ENCODE assay signal across 14 mouse cellular contexts in genomic region chr17:56331256-56331655, GRCm38 (mm10). TPM values are rescaled to one million over a fixed set of nuclear protein-coding genes. Genes with fewer than 3 reads are reported as not detected.
DNase-seq lines count a peak whose midpoint lies in the region; TF ChIP-seq lines count a peak whose summit lies in the region.
"Had no signal": no experiment of that assay in that cellular context is flagged by ENCODE, and none has a peak within 500 bp of the region (broad histone marks: within the 10 kb centered on the region; RNA-seq: fewer than 3 reads in every experiment).

No protein-coding gene starts in this region.

- TF ChIP-seq POLR2A in kidney, adult 2 months (IDR thresholded peaks at IDR 0.05; ENCODE audit: low read depth, low read length), result no peak

- TF ChIP-seq CTCF in kidney, adult 2 months (conservative IDR thresholded peaks at IDR 0.05; ENCODE audit: insufficient read depth, insufficient read length, low read depth, low read length), result no peak

- peaks cover 4% of the 10 kb centered on the region; the same call in 1 of the 2 replicates for H3K4me1 ChIP-seq in kidney, adult 2 months (ENCODE audit: control insufficient read depth, insufficient read depth, low read length)

- H3K4me3 ChIP-seq in kidney, adult 2 months (ENCODE audit: insufficient read depth, low read depth, low read length), result no peak overlapping the region

- peak; percentile 62 for DNase-seq in gastrocnemius, adult 18-20 months (ENCODE audit: low spot score)
- DNase-seq in gastrocnemius, postnatal 4 days (ENCODE audit: low spot score in 2 of 2), result no peak
- peak; percentile 21 for DNase-seq in ovary, postnatal 36 days (ENCODE audit: low spot score)
- no peak for DNase-seq in ovary, adult 18-20 months (ENCODE audit: low spot score)
- DNase-seq in gastrocnemius, postnatal 25 days, result peak; percentile 57
- DNase-seq in natural killer cell, adult 2 months (ENCODE audit: low spot score in 2 of 2), result no peak
- DNase-seq in urinary bladder, postnatal 10 days (ENCODE audit: low spot score), result no peak
- no peak for DNase-seq in kidney, adult 2 months
- DNase-seq: kidney, postnatal 10 days had no signal

- no peaks in the 10 kb centered on the region for H3K27me3 ChIP-seq in kidney, adult 2 months (replicated peaks; ENCODE audit: control insufficient read depth, insufficient read depth, low read length)

- no peak overlapping the region for H3K27ac ChIP-seq in kidney, adult 2 months (ENCODE audit: insufficient read depth, low read depth, low read length)
- H3K27ac ChIP-seq: liver, embryonic 14.5 days had no signal

- no peaks in the 10 kb centered on the region for H3K36me3 ChIP-seq in kidney, adult 2 months (ENCODE audit: control insufficient read depth, insufficient read depth, low read length)

RNA-seq across cellular contexts. Expression of gene Kdm4b, which starts 5.4 kb away (rescaled TPM):
- total RNA-seq in gastrocnemius, adult 18-20 months (2021), result 10 to 100 TPM; 20.1 to 23.1 TPM
- 10 to 100 TPM; 33.3 to 35.0 TPM for total RNA-seq in gastrocnemius, postnatal 4 days (2021)
- total RNA-seq in gastrocnemius, postnatal 25 days (2021), result 10 to 100 TPM; 21.5 to 22.6 TPM
- polyA plus RNA-seq in kidney, adult 2 months (2012; rRNA removed), result 21.6 and 24.9 TPM in 2 replicates

RNA-seq across cellular contexts. Expression of gene Uhrf1, which starts 28.1 kb away (rescaled TPM):
- total RNA-seq in gastrocnemius, adult 18-20 months (2021), result under 1 TPM; 0.19 to 0.23 TPM
- total RNA-seq in gastrocnemius, postnatal 4 days (2021), result 10 to 100 TPM; 39.7 to 41.6 TPM
- total RNA-seq in gastrocnemius, postnatal 25 days (2021), result 1 to 10 TPM; 2.6 to 2.7 TPM
- polyA plus RNA-seq in kidney, adult 2 months (2012; rRNA removed), result 1.2 and 2.3 TPM in 2 replicates

RNA-seq across cellular contexts. Expression of gene Arrdc5, which starts 31.2 kb away (rescaled TPM):
- not detected for total RNA-seq in gastrocnemius, adult 18-20 months (2021)
- total RNA-seq in gastrocnemius, postnatal 4 days (2021), result not detected
- not detected for total RNA-seq in gastrocnemius, postnatal 25 days (2021)
- not detected in 2 replicates for polyA plus RNA-seq in kidney, adult 2 months (2012; rRNA removed)
- total RNA-seq: common myeloid progenitor, adult 5-6 weeks; megakaryocyte, adult 5-6 weeks had no signal
- polyA plus RNA-seq: CD4-positive, CD25-positive, alpha-beta regulatory T cell, adult 4 months; liver, embryonic 14.5 days; neural tube, embryonic 11.5 days had no signal

RNA-seq across cellular contexts. Expression of gene Plin3, which starts 38.6 kb away (rescaled TPM):
- total RNA-seq in gastrocnemius, adult 18-20 months (2021), result 10 to 100 TPM; 32.4 to 50.3 TPM
- 10 to 100 TPM; 59.0 to 60.6 TPM for total RNA-seq in gastrocnemius, postnatal 4 days (2021)
- total RNA-seq in gastrocnemius, postnatal 25 days (2021), result 10 to 100 TPM; 35.3 to 39.1 TPM
- 34.8 and 43.1 TPM in 2 replicates for polyA plus RNA-seq in kidney, adult 2 months (2012; rRNA removed)

RNA-seq across cellular contexts. Expression of gene Ticam1, which starts 54.7 kb away (rescaled TPM):
- 1 to 10 TPM; 2.0 to 2.5 TPM for total RNA-seq in gastrocnemius, adult 18-20 months (2021)
- total RNA-seq in gastrocnemius, postnatal 4 days (2021), result 1 to 10 TPM; 8.5 to 8.9 TPM
- 1 to 10 TPM; 2.8 to 3.0 TPM for total RNA-seq in gastrocnemius, postnatal 25 days (2021)
- polyA plus RNA-seq in kidney, adult 2 months (2012; rRNA removed), result 33.3 and 34.7 TPM in 2 replicates

Comparison
In these comparisons a context has a peak if more than half of its experiments do, and no peak if none do; other contexts are left out.
1. DNase-seq: peak in gastrocnemius, adult 18-20 months (single experiment), ovary, postnatal 36 days (single experiment) and gastrocnemius, postnatal 25 days (single experiment); none in gastrocnemius, postnatal 4 days (0 of 2), ovary, adult 18-20 months (single experiment), natural killer cell, adult 2 months (0 of 2), urinary bladder, postnatal 10 days (single experiment) and kidney, adult 2 months (single experiment).
2. RNA of gene Uhrf1, which starts 28.1 kb away (total RNA-seq): 39.7 to 41.6 TPM in gastrocnemius, postnatal 4 days; 2.6 to 2.7 TPM in gastrocnemius, postnatal 25 days and 0.19 to 0.23 TPM in gastrocnemius, adult 18-20 months; every median in the first group is over 10 times any median in the second.